Mouse (Mus musculus) gastrocnemius, adult 2 months (tissue): ENCODE data around the gene Arid1b. TPM values are rescaled to one million over a fixed set of nuclear protein-coding genes. Genes with fewer than 3 reads are reported as not detected.

Source experiments
- DNase-seq: peaks from one replicate; pipeline ENCODE4 v3.0.0; 2022
- H3K27ac ChIP-seq: fragments of 200-600 bp; 2 replicates; pipeline ENCODE4 v1.8.1; 2022; ENCODE audit warnings: mild to moderate bottlenecking
- H3K4me3 ChIP-seq: fragments of 200-600 bp; 2 replicates; pipeline ENCODE4 v1.8.1; 2022; ENCODE audit warnings: mild to moderate bottlenecking, moderate library complexity
- CTCF ChIP-seq: fragments of 200-600 bp; IDR thresholded peaks from 2 replicates; pipeline ENCODE4 v1.8.1; 2022; ENCODE audit warnings: antibody characterized with exemption, mild to moderate bottlenecking, moderate library complexity
- intact Hi-C: fragments of 180-260 bp; cut with DNase I; formaldehyde crosslinking; loops from one replicate; pipeline ENCODE4 v1.15.1; 2025
- total RNA-seq, 2 experiments: library from RNA; stranded (reverse); gene quantifications; 2 replicates each; pipeline ENCODE4 v1.2.3; 2021

Arid1b gene
- total RNA-seq, 2 experiments from 2014 or later = 35.1 to 35.6 TPM

- no peak overlapping the region for H3K4me3 ChIP-seq
- intact Hi-C loops = no loop called here
- DNase-seq = no peak
- H3K27ac ChIP-seq = no peak overlapping the region
- TF ChIP-seq CTCF = no peak
Observed at GRCm38 (mm10) chr17:5273685-5274084, 279.6 kb downstream of the Arid1b start.

GRCm38 (mm10) chr17:5274429-5274828, 280.3 kb downstream of the Arid1b start:
- no peak for TF ChIP-seq CTCF
- peak; percentile 25 for DNase-seq
- Histone ChIP-seq H3K27ac (no peak overlapping the region), H3K4me3 (no peak overlapping the region)
- intact Hi-C loops = no loop called here

GRCm38 (mm10) chr17:5275749-5276148, 281.6 kb downstream of the Arid1b start:
- DNase-seq = no peak
- intact Hi-C loops = no loop called here
- Histone ChIP-seq H3K4me3 (no peak overlapping the region), H3K27ac (no peak overlapping the region)
- TF ChIP-seq CTCF = no peak

- TF ChIP-seq CTCF = no peak
- Histone ChIP-seq H3K4me3 (no peak overlapping the region), H3K27ac (no peak overlapping the region)
- intact Hi-C loops = no loop called here
- DNase-seq = no peak
Observed at GRCm38 (mm10) chr17:5277137-5277871, 283.2 kb downstream of the Arid1b start.

GRCm38 (mm10) chr17:5280499-5281053, 286.4 kb downstream of the Arid1b start:
- intact Hi-C loops = no loop called here

GRCm38 (mm10) chr17:5284783-5285182, 290.7 kb downstream of the Arid1b start:
- Histone ChIP-seq H3K27ac (no peak overlapping the region), H3K4me3 (no peak overlapping the region)
- DNase-seq = peak; percentile 39
- intact Hi-C loops = no loop called here
- no peak for TF ChIP-seq CTCF

More at GRCm38 (mm10) chr17:5280499-5281053, 286.4 kb downstream of the Arid1b start:
- Histone ChIP-seq H3K27ac (no peak overlapping the region), H3K4me3 (no peak overlapping the region)
- DNase-seq = no peak
- TF ChIP-seq CTCF = no peak

GRCm38 (mm10) chr17:5285877-5286440, 291.8 kb downstream of the Arid1b start:
- peak overlapping the region; percentile 46; the same call in 1 of the 2 replicates for H3K27ac ChIP-seq
- no peak overlapping the region for H3K4me3 ChIP-seq
- intact Hi-C loops = no loop called here
- no peak for TF ChIP-seq CTCF
- peak; percentile 48 for DNase-seq

GRCm38 (mm10) chr17:5286571-5287209, 292.6 kb downstream of the Arid1b start:
- Histone ChIP-seq H3K4me3 (no peak overlapping the region), H3K27ac (no peak overlapping the region)
- TF ChIP-seq CTCF = no peak
- no peak for DNase-seq
- intact Hi-C loops = no loop called here

- H3K4me3 ChIP-seq = no peak overlapping the region
- TF ChIP-seq CTCF = no peak
- no peak for DNase-seq
- no peak overlapping the region for H3K27ac ChIP-seq
- intact Hi-C loops = no loop called here
Observed at GRCm38 (mm10) chr17:5287210-5287591, 293.1 kb downstream of the Arid1b start.

- Histone ChIP-seq H3K27ac (no peak overlapping the region), H3K4me3 (no peak overlapping the region)
- intact Hi-C loops = no loop called here
- no peak for DNase-seq
- TF ChIP-seq CTCF = no peak
Observed at GRCm38 (mm10) chr17:5287641-5288040, 293.5 kb downstream of the Arid1b start.

GRCm38 (mm10) chr17:5293653-5294584, 299.8 kb downstream of the Arid1b start:
- no peak for TF ChIP-seq CTCF
- intact Hi-C loops = no loop called here
- H3K27ac ChIP-seq = no peak overlapping the region
- H3K4me3 ChIP-seq = no peak overlapping the region
- DNase-seq = no peak
